Comparison of ENCODE assay signal across 8 mouse cellular contexts in the genomic region with DNA sequence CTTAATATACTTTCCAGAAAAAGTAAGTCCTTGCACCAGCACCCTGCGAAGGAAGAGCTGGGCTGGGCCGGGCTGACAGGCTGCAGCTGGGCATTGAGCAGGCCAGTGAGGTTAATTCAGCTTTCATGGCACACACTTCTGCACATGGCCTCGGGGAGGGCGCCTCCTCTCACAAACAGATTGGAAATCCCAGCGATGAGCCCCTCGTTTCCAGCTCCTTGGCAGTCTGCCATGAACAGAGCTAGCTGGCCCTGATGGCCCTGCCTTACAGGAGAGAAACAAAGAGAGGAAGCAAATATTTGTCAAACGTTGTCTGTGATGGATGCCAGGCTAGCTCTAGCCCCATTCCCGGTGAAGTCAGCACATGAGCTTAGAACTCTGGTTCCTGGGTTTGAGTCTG.
A peak's percentile ranks its signal among the peaks of the same experiment; 100 is the strongest.
DNase-seq lines count a peak whose midpoint lies in the region; ATAC-seq and TF ChIP-seq lines count a peak whose summit lies in the region.

No protein-coding gene starts in this region.

- ATAC-seq in neural tube, embryonic 11.5 days (ENCODE audit: insufficient read depth, low FRiP score, low TSS enrichment) = peak; percentile 77
- ATAC-seq in hindbrain, embryonic 15.5 days (ENCODE audit: low FRiP score, low read depth) = peak; percentile 88
- no peak for ATAC-seq in stomach, postnatal 0 days (ENCODE audit: low FRiP score, low TSS enrichment)

- H3K9ac ChIP-seq in neural tube, embryonic 11.5 days (ENCODE audit: low read length) = no peak overlapping the region; the same call in 1 of the 2 replicates
- no peak overlapping the region for H3K9ac ChIP-seq in hindbrain, embryonic 15.5 days
- no peak overlapping the region for H3K9ac ChIP-seq in stomach, postnatal 0 days (ENCODE audit: low read length)

- DNase-seq in adrenal gland, adult 2 months = peak; percentile 23
- no peak for DNase-seq in adrenal gland, adult 8-10 months
- DNase-seq in neural tube, embryonic 11.5 days (ENCODE audit: low spot score) = peak; percentile 69
- no peak for DNase-seq in neural tube, embryonic 10.5 days (ENCODE audit: extremely low spot score, low spot score)
- DNase-seq in lung, postnatal 14 days = peak; percentile 84
- peak; percentile 28 for DNase-seq in stomach, postnatal 0 days (ENCODE audit: low spot score)
- DNase-seq in urinary bladder, adult 2 months (ENCODE audit: low spot score) = no peak

- 0 out of 2 replicates have a peak overlapping the region, but pooled peaks have one; percentile 23 for H3K27ac ChIP-seq in neural tube, embryonic 11.5 days (ENCODE audit: low read depth, low read length)
- peak overlapping the region; percentile 75 for H3K27ac ChIP-seq in hindbrain, embryonic 15.5 days (replicated peaks)
- no peak overlapping the region for H3K27ac ChIP-seq in stomach, postnatal 0 days (replicated peaks)

- H3K27me3 ChIP-seq in neural tube, embryonic 11.5 days (ENCODE audit: control insufficient read depth, insufficient read depth, low read length) = no peaks in the 10 kb centered on the region
- no peaks in the 10 kb centered on the region for H3K27me3 ChIP-seq in hindbrain, embryonic 15.5 days
- no peaks in the 10 kb centered on the region for H3K27me3 ChIP-seq in stomach, postnatal 0 days (ENCODE audit: control insufficient read depth, insufficient read depth, low read length)

- no peaks in the 10 kb centered on the region for H3K9me3 ChIP-seq in neural tube, embryonic 11.5 days (ENCODE audit: control insufficient read depth, low read length)
- H3K9me3 ChIP-seq in hindbrain, embryonic 15.5 days = no peaks in the 10 kb centered on the region
- no peaks in the 10 kb centered on the region for H3K9me3 ChIP-seq in stomach, postnatal 0 days (ENCODE audit: control insufficient read depth, low read length)

- no peaks in the 10 kb centered on the region for H3K36me3 ChIP-seq in neural tube, embryonic 11.5 days (ENCODE audit: control insufficient read depth, insufficient read depth, low read length)
- no peaks in the 10 kb centered on the region for H3K36me3 ChIP-seq in hindbrain, embryonic 15.5 days
- no peaks in the 10 kb centered on the region for H3K36me3 ChIP-seq in stomach, postnatal 0 days (ENCODE audit: control insufficient read depth, insufficient read depth, low read length)

- no peak for TF ChIP-seq CTCF in stomach, postnatal 0 days (IDR thresholded peaks at IDR 0.05; ENCODE audit: low read depth)

- no peaks in the 10 kb centered on the region for H3K4me1 ChIP-seq in neural tube, embryonic 11.5 days (ENCODE audit: control insufficient read depth, insufficient read depth, low read length)
- peaks cover 23% of the 10 kb centered on the region for H3K4me1 ChIP-seq in hindbrain, embryonic 15.5 days (replicated peaks)
- H3K4me1 ChIP-seq in stomach, postnatal 0 days (replicated peaks; ENCODE audit: control insufficient read depth, insufficient read depth) = 0 out of 2 replicates have a peak, but pooled peaks cover 3% of the 10 kb centered on the region

- H3K4me2 ChIP-seq in neural tube, embryonic 11.5 days (ENCODE audit: low read depth) = no peak overlapping the region
- no peak overlapping the region for H3K4me2 ChIP-seq in hindbrain, embryonic 15.5 days
- no peak overlapping the region for H3K4me2 ChIP-seq in stomach, postnatal 0 days (replicated peaks; ENCODE audit: low read depth)

- H3K4me3 ChIP-seq in neural tube, embryonic 11.5 days (ENCODE audit: low read depth, low read length) = no peak overlapping the region
- no peak overlapping the region for H3K4me3 ChIP-seq in hindbrain, embryonic 15.5 days
- no peak overlapping the region for H3K4me3 ChIP-seq in stomach, postnatal 0 days (ENCODE audit: low read depth, low read length)

- 60% methylated on average over 8 of the region's 8 CpGs for WGBS in neural tube, embryonic 11.5 days
- WGBS in hindbrain, embryonic 15.5 days = 13% methylated on average over 8 of the region's 8 CpGs
- 10% methylated on average over 8 of the region's 8 CpGs for WGBS in stomach, postnatal 0 days

- TF ChIP-seq EP300 in stomach, postnatal 0 days (optimal IDR thresholded peaks at IDR 0.05) = no peak

Comparison
In these comparisons a context has a peak if more than half of its experiments do, and no peak if none do; other contexts are left out.
1. DNase-seq: peak in adrenal gland, adult 2 months (single experiment), neural tube, embryonic 11.5 days (single experiment), lung, postnatal 14 days (single experiment) and stomach, postnatal 0 days (single experiment); none in adrenal gland, adult 8-10 months (single experiment), neural tube, embryonic 10.5 days (single experiment) and urinary bladder, adult 2 months (single experiment).